Mouse (Mus musculus) C2C12 (cell line): ENCODE measurements around the gene C5ar1. TPM values are rescaled to one million over a fixed set of nuclear protein-coding genes. Genes with fewer than 3 reads are reported as not detected.

Experiments used
- H3K27me3 ChIP-seq: one replicate; pipeline ENCODE4 v1.6.1; 2011; ENCODE audit not compliant: control insufficient read depth, insufficient read depth, insufficient read length
- H3K36me3 ChIP-seq: one replicate; pipeline ENCODE4 v1.6.1; 2011; ENCODE audit not compliant: control insufficient read depth, insufficient read depth
- H3K4me3 ChIP-seq: one replicate; pipeline ENCODE4 v1.5.1; 2011; ENCODE audit warnings: mild to moderate bottlenecking, control low read depth; ENCODE audit not compliant: poor library complexity, insufficient read depth, severe bottlenecking
- H3K79me2 ChIP-seq: one replicate; pipeline ENCODE4 v1.6.1; 2011; ENCODE audit not compliant: control insufficient read depth, insufficient read depth
- H3K79me3 ChIP-seq: one replicate; pipeline ENCODE4 v1.6.1; 2011; ENCODE audit warnings: low read depth, control low read depth
- H3ac ChIP-seq: one replicate; pipeline ENCODE3; 2011; ENCODE audit warnings: low read depth; ENCODE audit not compliant: control insufficient read depth, insufficient read length
- CEBPB ChIP-seq: IDR thresholded peaks from one replicate; pipeline ENCODE4 v1.6.1; 2011; ENCODE audit warnings: low read depth, mild to moderate bottlenecking, control low read depth, moderate library complexity
- CTCF ChIP-seq: IDR thresholded peaks from one replicate; pipeline ENCODE4 v1.5.1; 2011; ENCODE audit not compliant: control insufficient read depth, insufficient read depth, insufficient read length
- FOSL1 ChIP-seq: IDR thresholded peaks from one replicate; pipeline ENCODE4 v1.8.0; 2011; ENCODE audit warnings: mild to moderate bottlenecking, low read length; ENCODE audit not compliant: poor library complexity, insufficient read depth, severe bottlenecking
- MAX ChIP-seq: IDR thresholded peaks from one replicate; pipeline ENCODE4 v1.6.1; 2011; ENCODE audit warnings: mild to moderate bottlenecking, control low read depth
- MYOD1 ChIP-seq: IDR thresholded peaks from one replicate; pipeline ENCODE4 v1.6.1; 2011; ENCODE audit warnings: low read depth; ENCODE audit not compliant: control insufficient read depth, insufficient read length
- MYOG ChIP-seq: IDR thresholded peaks from one replicate; pipeline ENCODE4 v1.6.1; 2011; ENCODE audit not compliant: control insufficient read depth, insufficient read length; ENCODE audit errors: extremely low read depth
- USF1 ChIP-seq: IDR thresholded peaks from one replicate; pipeline ENCODE4 v1.6.1; 2011; ENCODE audit warnings: low read depth, mild to moderate bottlenecking, control low read depth, moderate library complexity
- polyA plus RNA-seq: library from polyadenylated mRNA; unstranded; fragments of >200 nt; fragmentation: generic; extraction: Trizol; gene quantifications from one replicate; pipeline ENCODE4 v1.2.1, GENCODE M21; 2012; ENCODE audit warnings: missing spikeins

Gene C5ar1
- polyA plus RNA-seq, 1 experiment = 0.02 TPM

DNA sequence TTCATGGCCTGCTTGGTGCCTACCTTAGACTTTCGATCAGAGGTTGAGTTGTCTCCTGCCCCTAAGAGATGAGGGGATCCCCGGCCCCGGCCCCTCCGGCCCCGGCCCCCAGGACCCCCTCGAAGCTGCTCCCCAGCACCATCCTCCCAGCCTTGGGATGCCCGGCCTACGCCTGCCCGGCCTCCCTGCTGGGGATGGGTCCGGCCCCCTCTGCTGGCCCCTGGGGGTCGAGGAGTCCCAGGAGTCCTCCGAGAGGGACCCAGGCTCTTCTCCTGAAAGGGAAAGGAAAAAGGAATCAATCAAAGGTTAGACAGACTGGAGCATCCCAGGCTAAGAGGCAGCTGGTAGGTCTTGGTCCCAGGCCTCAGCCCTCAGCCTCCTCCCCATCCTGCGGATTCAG lies 23.0 kb upstream of the C5ar1 start:
- TF ChIP-seq MYOD1 = no peak
- no peak for TF ChIP-seq MAX
- no peak for TF ChIP-seq CTCF
- Histone ChIP-seq H3K79me2 (peaks cover 23% of the 10 kb centered on the region), H3K36me3 (peaks cover 33% of the 10 kb centered on the region), H3K4me3 (no peak overlapping the region), H3ac (no peak overlapping the region), H3K27me3 (no peaks in the 10 kb centered on the region), H3K79me3 (peaks cover 13% of the 10 kb centered on the region)

DNA sequence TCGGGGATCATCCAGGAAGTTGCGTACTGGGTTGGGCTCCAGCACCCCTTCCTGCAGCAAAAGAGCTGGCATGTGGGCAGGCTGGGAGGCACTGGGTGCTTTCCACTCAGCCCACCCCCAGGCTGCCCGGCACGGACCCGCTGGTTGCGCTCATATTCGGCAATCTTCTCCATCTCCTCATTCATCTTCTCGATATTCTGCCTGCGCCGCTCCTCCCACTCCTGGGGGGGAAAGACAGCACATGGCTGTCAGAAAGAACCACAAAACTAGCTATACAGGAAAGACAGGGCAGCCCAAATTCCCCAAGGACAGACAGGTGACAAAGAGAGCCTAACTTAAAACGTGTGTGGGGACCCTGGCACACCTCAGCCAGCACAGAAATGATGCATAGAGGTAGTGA lies 21.4 kb upstream of the C5ar1 start:
- peaks cover 13% of the 10 kb centered on the region for H3K79me3 ChIP-seq
- H3K36me3 ChIP-seq = peaks cover 33% of the 10 kb centered on the region
- no peaks in the 10 kb centered on the region for H3K27me3 ChIP-seq
- peaks cover 23% of the 10 kb centered on the region for H3K79me2 ChIP-seq
- no peak for TF ChIP-seq FOSL1
- no peak for TF ChIP-seq USF1
- no peak for TF ChIP-seq CEBPB
- no peak for TF ChIP-seq CTCF
- no peak for TF ChIP-seq MYOD1
- no peak for TF ChIP-seq MAX
- no peak for TF ChIP-seq MYOG
- H3ac ChIP-seq = no peak overlapping the region
- no peak overlapping the region for H3K4me3 ChIP-seq

GRCm38 (mm10) chr7:16274922-16275890 lies 15.9 kb upstream of the C5ar1 start:
- no peak overlapping the region for H3ac ChIP-seq
- no peaks in the 10 kb centered on the region for H3K79me2 ChIP-seq
- no peak for TF ChIP-seq MYOD1
- no peak for TF ChIP-seq MAX
- TF ChIP-seq MYOG = no peak
- no peak for TF ChIP-seq CTCF
- TF ChIP-seq FOSL1 = no peak
- no peak for TF ChIP-seq USF1
- TF ChIP-seq CEBPB = no peak
- H3K27me3 ChIP-seq = no peaks in the 10 kb centered on the region
- no peak overlapping the region for H3K4me3 ChIP-seq
- H3K36me3 ChIP-seq = peaks cover 6% of the 10 kb centered on the region
- no peaks in the 10 kb centered on the region for H3K79me3 ChIP-seq

- TF ChIP-seq MAX (no peak), MYOD1 (no peak), CEBPB (no peak), MYOG (no peak), USF1 (no peak), FOSL1 (no peak), CTCF (no peak)
- peak overlapping the region; percentile 14 for H3K4me3 ChIP-seq
- H3K79me3 ChIP-seq = no peaks in the 10 kb centered on the region
- H3K27me3 ChIP-seq = no peaks in the 10 kb centered on the region
- peaks cover 2% of the 10 kb centered on the region for H3K36me3 ChIP-seq
- no peaks in the 10 kb centered on the region for H3K79me2 ChIP-seq
- H3ac ChIP-seq = peak overlapping the region; percentile 43
Measured at GRCm38 (mm10) chr7:16273766-16274140, 14.4 kb upstream of the C5ar1 start.

DNA sequence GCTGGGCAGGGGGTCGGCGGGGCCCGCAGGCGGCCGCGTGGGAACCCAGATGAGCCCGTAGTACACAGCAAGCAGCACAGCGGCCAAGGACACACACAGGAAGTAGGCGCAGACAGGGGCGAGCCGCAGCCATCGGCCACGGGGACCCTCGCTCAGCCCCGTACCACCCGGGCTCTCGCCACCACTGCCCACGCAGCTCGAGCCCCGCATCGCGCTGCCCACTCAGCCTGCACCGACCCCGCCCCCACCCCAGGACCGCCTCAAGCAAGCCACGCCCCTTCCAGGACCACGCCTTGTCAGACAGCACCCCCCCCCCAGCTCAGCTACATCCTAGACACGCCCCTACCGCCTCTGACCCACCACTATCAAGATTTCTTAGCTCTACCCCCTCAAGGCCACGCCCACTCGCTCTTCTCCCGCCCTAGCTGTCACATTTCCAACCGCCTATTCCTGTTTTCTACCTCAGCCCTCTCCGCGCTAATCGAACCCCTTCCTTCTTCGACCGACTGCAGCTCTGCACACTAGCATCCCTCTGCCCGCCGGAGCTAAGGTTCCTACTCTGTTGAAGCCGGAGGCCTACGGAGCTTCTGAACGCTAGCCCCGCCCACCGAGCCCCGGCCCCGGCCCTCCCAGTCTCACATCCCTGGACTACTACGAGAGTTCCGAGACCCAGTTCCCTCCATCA lies 13.9 kb upstream of the C5ar1 start, which contains the start of gene Inafm1:
Gene Inafm1 (minus strand): TSS at position 537 of the 685 bp plus-strand sequence.
- Histone ChIP-seq H3ac (peak within 1 kb of the TSS; percentile 64), H3K4me3 (peak within 1 kb of the TSS; percentile 29), H3K36me3 (no peaks in the 10 kb centered on the region)

More for the DNA sequence above, 13.9 kb upstream of the C5ar1 start, which contains the start of gene Inafm1:
- Histone ChIP-seq H3K27me3 (no peaks in the 10 kb centered on the region), H3K79me2 (no peaks in the 10 kb centered on the region), H3K79me3 (no peaks in the 10 kb centered on the region)
- TF ChIP-seq MYOG = no peak
- no peak for TF ChIP-seq MAX
- no peak for TF ChIP-seq FOSL1
- TF ChIP-seq MYOD1 = no peak
- TF ChIP-seq CEBPB = no peak
- TF ChIP-seq USF1 = no peak
